Mouse (Mus musculus) lung, adult 18-20 months (tissue): ENCODE results near the gene Zkscan1.

Experiments
- DNase-seq, 2 experiments: peaks; one replicate each; pipeline ENCODE4 v3.0.0; 2022; ENCODE audit warnings: mixed read lengths in 2 of 2

Zkscan1 gene

DNA sequence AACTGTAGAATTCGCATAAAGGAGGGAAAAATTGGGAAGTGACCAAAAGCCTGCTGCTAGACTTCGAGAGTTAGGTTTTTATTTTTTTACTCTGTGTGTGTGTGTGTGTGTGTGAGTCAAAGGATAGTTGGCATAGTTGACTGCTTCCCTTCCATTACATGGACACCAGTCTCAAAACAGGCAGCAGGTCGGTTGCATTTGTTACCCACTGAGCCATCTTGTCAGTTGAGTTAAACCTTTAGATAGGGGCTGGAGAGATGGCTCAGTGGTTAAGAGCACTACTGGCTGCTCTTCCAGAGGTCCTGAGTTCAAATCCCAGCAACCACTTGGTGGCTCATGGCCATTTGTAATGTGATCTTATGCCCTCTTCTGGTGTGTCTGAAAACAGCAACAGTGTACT is 33.2 kb downstream of the Zkscan1 start:
- DNase-seq = no peak

DNA sequence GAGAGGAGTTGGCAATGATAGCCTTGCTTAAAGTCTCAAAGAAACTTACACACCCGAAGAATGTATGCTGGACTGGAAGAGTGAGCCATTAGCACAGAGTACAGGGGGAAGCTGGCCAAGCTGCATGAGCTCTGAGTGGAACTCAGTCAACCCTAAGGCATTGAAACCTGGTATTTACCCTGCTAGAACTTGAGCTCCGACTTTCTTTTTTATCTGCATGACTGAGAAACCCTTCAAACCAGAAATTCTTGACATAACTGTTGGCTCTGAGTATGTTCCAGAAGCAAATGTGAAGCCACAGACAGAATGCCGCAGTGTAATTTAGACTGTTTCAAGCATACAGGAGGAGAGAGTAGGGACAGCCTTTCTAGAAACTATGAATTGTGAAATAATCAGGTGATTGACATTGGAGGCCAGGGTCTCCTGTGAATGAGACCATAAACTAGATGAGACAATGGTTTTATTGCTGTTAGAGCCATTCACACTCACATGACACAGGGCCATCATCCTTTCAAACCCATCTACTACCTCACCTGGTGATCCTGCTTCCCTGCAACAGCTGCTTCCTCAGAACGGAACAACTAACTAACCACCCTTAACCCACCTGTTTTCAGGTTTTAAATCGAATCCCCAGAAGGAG is 47.7 kb downstream of the Zkscan1 start:
- DNase-seq = peak in 1 of 2 experiments; percentile 5

DNA sequence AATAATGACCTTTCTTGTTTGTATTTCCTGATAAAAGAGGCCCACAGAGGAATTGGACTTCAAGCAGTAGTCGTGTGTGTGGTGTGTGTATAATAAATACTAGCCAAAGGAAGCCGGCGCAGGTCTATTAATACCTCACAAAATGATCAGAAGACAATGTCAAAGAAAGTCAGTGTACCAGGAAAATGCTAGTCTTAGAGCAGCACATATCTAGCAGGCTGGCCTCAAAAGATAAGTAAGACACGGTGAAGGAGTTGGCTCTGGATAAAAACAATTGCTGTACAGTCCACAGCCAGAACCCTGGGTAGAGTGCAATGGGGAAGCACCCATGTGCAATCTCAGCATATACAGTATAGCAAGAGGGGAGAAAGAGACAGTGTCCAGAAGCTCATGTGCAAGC is 52.4 kb downstream of the Zkscan1 start:
- DNase-seq = no peak

DNA sequence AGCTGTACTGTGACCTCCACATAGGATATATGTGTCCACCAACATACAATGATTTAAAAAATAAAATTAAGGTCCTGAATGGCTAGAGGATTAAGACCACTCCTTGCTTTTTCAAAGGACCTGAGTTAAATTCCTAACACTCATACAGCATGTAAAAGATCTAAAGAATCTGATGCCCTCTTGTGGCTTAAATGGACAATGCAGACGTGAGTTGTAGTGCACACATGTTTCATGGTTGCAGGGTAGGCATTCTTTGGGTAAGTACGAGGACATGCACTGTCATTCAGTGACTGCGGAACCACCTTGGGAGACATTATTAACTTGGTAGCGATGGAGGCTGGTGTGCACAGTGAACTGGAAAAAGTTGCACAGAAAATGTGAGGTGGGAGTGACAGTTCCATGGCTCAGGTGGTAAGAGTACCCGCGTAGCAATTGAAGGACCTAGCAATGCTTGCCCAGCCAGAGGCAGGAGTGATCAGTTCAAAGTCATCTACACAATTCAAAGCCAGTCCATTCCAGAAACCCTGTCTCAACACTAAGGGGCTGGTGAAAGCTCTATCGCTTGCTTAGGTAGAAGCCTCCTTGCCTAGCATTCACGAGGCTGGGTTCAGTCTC is 53.2 kb downstream of the Zkscan1 start:
- DNase-seq = peak in 1 of 2 experiments; percentile 30

DNA sequence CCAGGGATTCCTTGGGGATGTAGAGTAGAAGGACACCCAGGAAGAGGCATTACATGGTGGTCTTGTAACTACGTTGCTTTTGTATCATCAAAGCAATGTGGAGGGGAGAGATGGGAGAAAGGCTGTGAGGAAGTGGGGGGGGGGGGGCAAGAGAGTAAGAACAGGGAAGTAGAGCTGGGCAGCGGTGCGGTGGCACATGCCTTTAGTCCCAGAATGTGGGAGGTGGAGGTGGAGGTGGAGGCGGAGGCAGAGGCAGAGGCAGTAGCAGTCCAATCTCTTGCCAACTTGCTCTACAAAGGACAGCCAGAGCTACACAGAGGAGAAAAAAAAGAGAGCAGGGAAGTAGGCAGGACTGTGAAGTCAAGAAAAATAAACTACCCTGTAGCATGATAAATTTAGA is 53.7 kb downstream of the Zkscan1 start:
- DNase-seq = no peak

DNA sequence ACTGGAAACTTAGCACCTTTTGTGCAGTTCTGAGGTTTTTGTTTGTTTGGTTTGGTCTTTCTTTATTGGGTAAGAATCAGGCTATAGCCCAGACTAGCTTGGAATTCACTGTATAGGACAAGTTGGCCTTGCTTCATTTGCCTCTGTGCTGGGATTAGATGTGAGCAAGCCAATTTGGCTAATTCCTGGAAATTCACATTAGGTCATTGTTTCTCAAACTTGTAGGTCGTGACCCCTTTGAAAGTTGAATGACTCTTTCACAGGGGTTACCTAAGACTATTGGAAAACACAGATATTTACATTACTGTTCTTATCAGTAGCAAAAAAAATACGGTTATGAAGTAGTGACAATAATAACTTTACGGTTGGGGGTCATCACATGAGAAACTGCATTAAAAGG is 69.5 kb downstream of the Zkscan1 start:
- no peak for DNase-seq

DNA sequence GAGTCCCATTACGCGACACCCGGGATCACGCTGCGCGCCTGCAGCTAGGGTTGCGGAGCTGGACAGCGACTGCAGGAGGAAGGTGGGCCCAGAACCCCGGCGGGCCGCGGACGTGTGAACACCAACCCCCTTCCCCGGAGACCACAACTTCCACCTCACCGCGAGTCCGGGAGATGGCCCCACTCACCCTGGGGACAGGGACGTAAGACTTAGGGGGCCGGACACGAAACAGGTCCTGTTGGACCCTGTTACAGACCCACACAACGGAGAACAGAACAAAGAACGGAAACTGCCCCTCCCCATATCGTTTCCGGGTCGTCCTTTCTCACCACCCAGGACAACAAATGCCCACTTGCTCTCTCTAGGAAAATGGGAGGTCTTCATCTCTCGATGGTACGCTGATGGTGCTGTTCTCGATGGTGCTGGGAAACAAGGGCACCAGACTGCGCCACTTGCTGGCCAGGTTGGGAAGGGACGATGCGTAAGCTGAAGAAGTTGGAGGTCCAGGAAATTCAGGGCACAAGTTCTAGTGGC is 70.6 kb downstream of the Zkscan1 start, which contains the start of gene Zfp113:
TSS of gene Zfp113 (minus strand) at position 302 of the 534 bp plus-strand sequence.
- peak; percentile 90 to 95 for DNase-seq
